Comparison of ENCODE assay signal across 11 mouse cellular contexts in genomic region chr5:67633831-67634268, GRCm38 (mm10). TPM values are rescaled to one million over a fixed set of nuclear protein-coding genes. Genes with fewer than 3 reads are reported as not detected.
DNase-seq lines count a peak whose midpoint lies in the region; ATAC-seq lines count a peak whose summit lies in the region.
"Had no signal": no experiment of that assay in that cellular context is flagged by ENCODE, and none has a peak within 500 bp of the region (broad histone marks: within the 10 kb centered on the region; RNA-seq: fewer than 3 reads in every experiment).

No protein-coding gene starts in this region.

- peak overlapping the region; percentile 49 for H3K4me2 ChIP-seq in forebrain, embryonic 13.5 days

- H3K27me3 ChIP-seq in forebrain, embryonic 13.5 days: no peaks in the 10 kb centered on the region; the same call in 1 of the 2 replicates

- ATAC-seq in forebrain, embryonic 13.5 days: peak; percentile 64
- ATAC-seq: activated CD4-positive, CD25-positive, alpha-beta regulatory T cell, adult 4 months had no signal

- peak; percentile 11 for DNase-seq in 416B (ENCODE audit: low read depth)
- DNase-seq in ES-CJ7 (ENCODE audit: low read depth, low spot score): peak; percentile 46
- peak; percentile 19 for DNase-seq in lung, postnatal 10 days
- DNase-seq in layer of hippocampus, adult 11-12 months (ENCODE audit: low spot score): no peak
- no peak for DNase-seq in layer of hippocampus, adult 9-11 months
- DNase-seq in c-Kit-positive CD71-positive TER-119-positive erythroid progenitor cells, embryonic 14.5 days (ENCODE audit: low spot score): no peak
- DNase-seq in cerebellum, postnatal 25 days: no peak

- H3K9ac ChIP-seq in forebrain, embryonic 13.5 days: peak overlapping the region; percentile 21; the same call in 1 of the 2 replicates

- H3K4me3 ChIP-seq in forebrain, embryonic 13.5 days: no peak overlapping the region
- H3K4me3 ChIP-seq: erythroblast, embryonic 14.5 days had no signal

- peaks cover 20% of the 10 kb centered on the region for H3K4me1 ChIP-seq in forebrain, embryonic 13.5 days

- peaks cover 11% of the 10 kb centered on the region; the same call in 1 of the 2 replicates for H3K36me3 ChIP-seq in forebrain, embryonic 13.5 days (ENCODE audit: poor library complexity, severe bottlenecking)

- 6% methylated on average over 10 of the region's 10 CpGs for WGBS in forebrain, embryonic 13.5 days

- H3K27ac ChIP-seq in forebrain, embryonic 13.5 days: peak overlapping the region; percentile 54
- H3K27ac ChIP-seq: macrophage had no signal

- H3K9me3 ChIP-seq in forebrain, embryonic 13.5 days (replicated peaks): no peaks in the 10 kb centered on the region

RNA-seq across cellular contexts. Expression of gene Shisa3, which starts 26.2 kb away (rescaled TPM):
- polyA plus RNA-seq in forebrain, embryonic 13.5 days (2015; fragmentation: Nextera tagmentation; extraction: Ambion mirVana): 0.39 and 0.67 TPM in 2 replicates
- polyA plus RNA-seq: erythroblast, embryonic 14.5 days; macrophage had no signal

Comparison
In these comparisons a context has a peak if more than half of its experiments do, and no peak if none do; other contexts are left out.
1. DNase-seq: peak in 416B (single experiment), ES-CJ7 (single experiment) and lung, postnatal 10 days (single experiment); none in layer of hippocampus, adult 11-12 months (single experiment), layer of hippocampus, adult 9-11 months (single experiment), c-Kit-positive CD71-positive TER-119-positive erythroid progenitor cells, embryonic 14.5 days (single experiment) and cerebellum, postnatal 25 days (0 of 2).